Mouse (Mus musculus): ENCODE measurements at regions not wholly inside any gene's neighbourhood (a gene's known extent, or its start where the extent isn't known, plus 50 kb on each side); places are given as distances from the start of the nearest gene placed in this dataset.

DNA sequence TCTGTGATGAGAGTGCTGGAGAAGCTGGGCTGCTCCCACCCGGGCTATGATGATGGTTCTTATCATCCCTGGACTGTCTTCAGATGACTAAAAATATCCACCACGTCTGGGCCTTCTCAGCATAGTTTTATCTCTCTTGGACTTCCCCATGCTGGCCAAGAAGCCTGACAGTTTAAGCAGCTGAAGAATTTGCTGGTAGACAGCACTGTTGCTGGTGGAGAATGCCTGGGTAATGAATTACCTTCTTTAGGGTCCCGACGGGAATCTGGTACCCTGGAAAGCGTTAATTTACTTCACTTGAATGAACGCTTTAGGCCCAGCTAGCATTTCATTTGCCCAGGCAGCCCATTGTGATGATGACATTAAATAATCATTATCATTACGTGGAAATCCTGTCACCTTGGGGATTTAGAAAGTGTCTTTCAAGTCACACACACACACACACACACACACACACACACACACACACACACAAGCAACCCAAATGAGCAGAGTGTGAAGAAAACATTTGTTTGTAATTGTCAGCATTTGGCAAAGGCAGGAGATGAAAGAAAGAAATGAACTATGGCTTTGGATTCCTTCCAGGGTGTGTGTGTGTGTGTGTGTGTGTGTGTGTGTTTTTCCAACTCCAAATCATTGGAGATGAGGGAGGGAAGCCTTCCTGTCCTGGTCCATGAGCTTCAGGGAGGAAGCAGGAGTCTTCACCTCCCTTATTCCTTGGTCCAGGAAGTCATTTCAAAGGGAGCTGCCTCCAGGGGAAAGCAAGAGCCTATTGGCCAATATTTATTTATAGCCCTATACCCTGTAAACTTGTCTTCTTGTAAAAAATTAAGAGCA is 117.3 kb upstream of the Slc30a5 start:
- Histone ChIP-seq H3K4me3 (replicated peaks) (no peak overlapping the region), H3K9ac (replicated peaks) (no peak overlapping the region), H3K4me1 (replicated peaks) (peaks cover 15% of the 10 kb centered on the region), H3K4me2 (no peak overlapping the region), H3K27ac (no peak overlapping the region), H3K9me3 (no peaks in the 10 kb centered on the region), H3K27me3 (no peaks in the 10 kb centered on the region), H3K36me3 (no peaks in the 10 kb centered on the region)
- ATAC-seq (ENCODE audit: insufficient number of reproducible peaks, insufficient read depth, low FRiP score, low TSS enrichment, low read depth), result no peak
- WGBS, result 34% methylated on average over 7 of the region's 7 CpGs

DNA sequence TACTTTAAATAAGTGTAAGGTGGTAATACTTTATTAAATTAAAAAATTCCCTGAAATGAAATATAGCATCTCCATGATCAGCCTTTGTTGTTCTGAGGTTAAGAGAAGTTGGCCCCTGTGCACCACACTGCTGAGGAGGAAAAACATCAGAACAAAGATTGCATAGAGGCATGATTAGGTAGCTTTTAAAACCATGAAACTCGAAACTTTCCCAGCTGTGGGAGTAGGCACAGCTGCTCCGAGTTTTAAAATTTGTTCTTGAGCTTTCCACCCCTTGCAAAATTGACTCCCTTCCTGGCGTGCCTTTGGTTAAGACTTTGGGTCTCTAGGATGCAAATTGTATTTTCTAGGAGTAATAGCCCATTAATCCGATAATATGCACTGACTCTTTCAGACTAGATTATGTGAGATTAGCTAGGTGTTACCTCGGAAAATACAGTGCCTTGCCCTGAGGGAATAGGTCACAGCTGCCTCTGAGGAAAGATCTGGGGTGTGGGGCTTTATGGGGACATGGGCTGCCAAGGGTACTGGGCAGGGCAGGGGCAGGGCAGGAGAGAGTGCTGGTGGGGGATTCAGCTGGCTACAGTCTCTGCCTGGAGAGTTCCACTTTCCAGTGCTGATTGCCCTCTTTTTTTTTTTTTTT is 110.1 kb upstream of the Slc30a5 start:
- H3K4me3 ChIP-seq (replicated peaks), result no peak overlapping the region
- H3K4me2 ChIP-seq, result no peak overlapping the region
- H3K27ac ChIP-seq, result peak overlapping the region; percentile 85
- H3K36me3 ChIP-seq, result no peaks in the 10 kb centered on the region
- H3K4me1 ChIP-seq (replicated peaks), result peaks cover 13% of the 10 kb centered on the region
- H3K9me3 ChIP-seq, result no peaks in the 10 kb centered on the region
- peaks cover 5% of the 10 kb centered on the region; the same call in 1 of the 2 replicates for H3K27me3 ChIP-seq
- 7% methylated on average over 5 of the region's 5 CpGs for WGBS
- ATAC-seq (ENCODE audit: insufficient number of reproducible peaks, insufficient read depth, low FRiP score, low TSS enrichment, low read depth), result peak; percentile 91
- H3K9ac ChIP-seq (replicated peaks), result no peak overlapping the region

DNA sequence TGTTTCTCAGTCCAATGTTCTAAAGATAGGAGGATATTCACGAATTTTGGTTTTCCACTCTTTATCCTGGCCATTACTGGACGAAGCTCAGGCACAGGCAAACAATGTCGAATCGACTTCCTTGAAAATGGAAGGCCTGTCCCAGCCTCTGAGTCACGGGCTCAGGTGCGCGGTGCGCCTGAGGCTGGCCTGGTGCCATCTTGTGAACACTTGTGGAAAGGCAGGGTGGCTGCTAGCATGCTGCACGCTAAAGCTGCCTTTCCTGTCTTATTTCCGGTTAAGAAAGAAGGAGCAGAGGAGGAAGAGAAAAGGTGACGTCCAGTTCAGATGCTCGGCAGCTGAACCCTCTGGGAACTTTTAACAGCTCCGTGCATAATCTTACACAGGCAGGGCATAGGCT is 107.6 kb upstream of the Slc30a5 start:
- H3K27ac ChIP-seq, result no peak overlapping the region
- H3K4me2 ChIP-seq, result no peak overlapping the region
- peaks cover 5% of the 10 kb centered on the region; the same call in 1 of the 2 replicates for H3K27me3 ChIP-seq
- H3K4me1 ChIP-seq (replicated peaks), result peaks cover 13% of the 10 kb centered on the region
- no peak for ATAC-seq (ENCODE audit: insufficient number of reproducible peaks, insufficient read depth, low FRiP score, low TSS enrichment, low read depth)
- WGBS, result 75% methylated on average over 13 of the region's 13 CpGs
- no peak overlapping the region for H3K4me3 ChIP-seq (replicated peaks)
- no peaks in the 10 kb centered on the region for H3K9me3 ChIP-seq
- no peak overlapping the region for H3K9ac ChIP-seq (replicated peaks)
- H3K36me3 ChIP-seq, result no peaks in the 10 kb centered on the region

DNA sequence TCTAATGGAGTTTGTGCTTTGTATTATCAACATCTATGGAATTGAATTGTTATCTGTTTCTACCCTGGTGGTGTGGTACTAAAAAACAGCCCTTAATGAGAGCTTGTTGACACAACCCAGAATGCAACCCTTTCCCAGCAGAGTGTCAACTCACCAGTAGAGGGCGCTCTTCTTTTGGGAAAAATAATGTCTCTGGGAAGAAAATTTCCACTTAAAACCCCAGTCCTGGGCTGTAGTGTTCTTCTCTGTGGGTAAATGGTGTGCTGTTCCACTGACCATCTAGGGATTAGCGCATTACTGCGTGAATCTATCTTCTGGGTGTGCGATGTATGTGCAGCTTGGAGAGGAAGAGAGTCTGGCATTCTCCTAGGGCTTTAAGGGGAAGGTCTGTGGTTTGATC is 106.5 kb upstream of the Slc30a5 start:
- Histone ChIP-seq H3K4me3 (replicated peaks) (no peak overlapping the region), H3K27me3 (peaks cover 3% of the 10 kb centered on the region; the same call in 1 of the 2 replicates), H3K27ac (no peak overlapping the region), H3K9ac (replicated peaks) (no peak overlapping the region), H3K9me3 (no peaks in the 10 kb centered on the region), H3K4me2 (no peak overlapping the region), H3K4me1 (replicated peaks) (peaks cover 13% of the 10 kb centered on the region), H3K36me3 (no peaks in the 10 kb centered on the region)
- WGBS, result 36% methylated on average over 4 of the region's 4 CpGs
- ATAC-seq (ENCODE audit: insufficient number of reproducible peaks, insufficient read depth, low FRiP score, low TSS enrichment, low read depth), result no peak

DNA sequence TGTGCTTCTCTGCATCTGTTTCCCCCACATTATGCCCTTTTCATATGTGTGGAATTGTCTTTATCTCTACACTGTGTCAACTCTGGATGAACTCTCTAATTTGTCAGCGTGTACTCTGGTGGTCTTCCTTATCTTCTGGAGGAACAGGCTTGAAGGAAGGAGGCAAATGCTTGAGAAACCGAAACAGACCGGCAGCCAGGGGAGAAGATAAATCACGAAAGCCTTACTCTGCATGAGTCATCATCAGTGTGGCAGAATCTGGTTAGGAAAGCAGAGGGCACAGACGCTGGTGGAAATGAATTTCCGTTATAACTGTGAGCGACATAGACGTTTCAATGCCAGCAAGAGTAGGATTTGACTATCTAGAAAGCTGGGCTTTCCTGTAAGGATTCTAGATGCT is 100.0 kb upstream of the Slc30a5 start:
- no peak overlapping the region for H3K27ac ChIP-seq
- WGBS, result 91% methylated on average over 8 of the region's 8 CpGs
- no peaks in the 10 kb centered on the region for H3K36me3 ChIP-seq
- no peak overlapping the region for H3K4me2 ChIP-seq
- H3K27me3 ChIP-seq, result no peaks in the 10 kb centered on the region
- no peak overlapping the region for H3K4me3 ChIP-seq (replicated peaks)
- no peak overlapping the region for H3K9ac ChIP-seq (replicated peaks)
- no peak for ATAC-seq (ENCODE audit: insufficient number of reproducible peaks, insufficient read depth, low FRiP score, low TSS enrichment, low read depth)
- H3K9me3 ChIP-seq, result 0 out of 2 replicates have a peak, but pooled peaks cover 4% of the 10 kb centered on the region
- H3K4me1 ChIP-seq (replicated peaks), result no peaks in the 10 kb centered on the region

DNA sequence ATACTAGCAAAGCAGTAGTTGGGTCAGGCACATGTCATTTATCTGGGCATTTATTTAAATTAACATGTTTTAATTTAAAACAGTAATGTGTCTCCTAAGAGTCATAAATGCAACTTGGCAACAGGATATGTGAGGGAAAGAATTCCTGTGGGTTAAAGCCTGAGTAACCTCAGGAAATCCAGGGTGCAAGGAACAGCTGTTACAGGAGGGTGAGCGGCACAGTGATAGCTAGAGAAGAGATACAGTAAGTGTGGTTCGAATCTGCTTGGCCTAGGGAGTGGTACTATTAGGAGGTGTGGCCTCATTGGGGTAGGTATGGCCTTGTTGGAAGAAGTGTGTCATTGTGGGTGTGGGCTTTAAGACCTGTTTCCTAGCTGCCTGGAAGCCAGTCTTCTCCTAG is 66.3 kb upstream of the Slc30a5 start:
- 85% methylated on average over 2 of the region's 2 CpGs for WGBS
- Histone ChIP-seq H3K4me1 (replicated peaks) (no peaks in the 10 kb centered on the region), H3K27me3 (no peaks in the 10 kb centered on the region), H3K4me3 (replicated peaks) (no peak overlapping the region), H3K36me3 (no peaks in the 10 kb centered on the region), H3K4me2 (no peak overlapping the region), H3K9ac (replicated peaks) (no peak overlapping the region), H3K27ac (no peak overlapping the region), H3K9me3 (no peaks in the 10 kb centered on the region)
- ATAC-seq (ENCODE audit: insufficient number of reproducible peaks, insufficient read depth, low FRiP score, low TSS enrichment, low read depth), result no peak

DNA sequence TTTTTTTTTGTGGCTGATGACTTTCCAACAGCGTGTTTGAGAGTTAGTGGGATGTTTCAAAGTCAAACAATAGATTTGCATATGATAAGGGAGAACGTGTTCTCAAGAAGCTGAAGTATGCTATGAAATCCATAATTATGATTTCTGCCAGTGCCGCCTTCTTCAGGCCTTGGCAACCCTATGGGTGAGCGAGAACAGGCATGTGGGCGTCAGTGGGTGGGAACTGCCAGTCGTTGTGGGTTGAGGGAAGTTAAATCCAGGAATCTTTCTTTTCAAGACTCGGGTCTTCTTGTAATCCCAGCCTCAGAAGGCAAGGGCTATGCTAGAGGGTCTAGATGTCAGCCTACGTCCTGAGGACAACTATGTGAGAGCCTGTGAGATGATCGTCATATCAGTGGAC is 60.6 kb upstream of the Slc30a5 start:
- 91% methylated on average over 9 of the region's 9 CpGs for WGBS
- Histone ChIP-seq H3K36me3 (no peaks in the 10 kb centered on the region), H3K4me3 (replicated peaks) (no peak overlapping the region), H3K4me2 (no peak overlapping the region), H3K27me3 (peaks cover 16% of the 10 kb centered on the region), H3K4me1 (replicated peaks) (peaks cover 9% of the 10 kb centered on the region; the same call in 1 of the 2 replicates), H3K27ac (no peak overlapping the region), H3K9me3 (no peaks in the 10 kb centered on the region), H3K9ac (replicated peaks) (no peak overlapping the region)
- ATAC-seq (ENCODE audit: insufficient number of reproducible peaks, insufficient read depth, low FRiP score, low TSS enrichment, low read depth), result no peak

DNA sequence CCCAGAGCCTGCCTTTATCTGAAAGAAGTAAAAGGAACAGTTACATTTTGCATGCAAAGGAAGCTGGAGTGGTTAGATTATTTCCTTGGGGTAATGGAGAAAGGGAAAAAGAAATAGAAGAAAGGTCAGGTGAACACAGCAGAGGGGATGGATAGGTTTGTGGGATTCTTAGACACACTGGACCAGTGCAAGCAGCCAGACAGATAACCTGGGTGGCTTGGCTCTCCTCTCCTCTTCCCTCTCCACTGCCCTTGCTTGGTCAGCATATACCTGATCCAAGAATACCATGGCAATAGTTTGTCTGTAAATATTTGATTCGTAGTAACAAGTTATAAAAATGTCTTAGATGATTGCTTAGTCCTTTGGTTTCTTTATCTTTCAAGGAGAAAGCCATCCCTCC is 59.9 kb upstream of the Slc30a5 start:
- H3K36me3 ChIP-seq, result no peaks in the 10 kb centered on the region
- no peak overlapping the region for H3K4me2 ChIP-seq
- 63% methylated on average over 1 of the region's 1 CpGs for WGBS
- peaks cover 16% of the 10 kb centered on the region for H3K27me3 ChIP-seq
- no peak for ATAC-seq (ENCODE audit: insufficient number of reproducible peaks, insufficient read depth, low FRiP score, low TSS enrichment, low read depth)
- peaks cover 9% of the 10 kb centered on the region; the same call in 1 of the 2 replicates for H3K4me1 ChIP-seq (replicated peaks)
- no peaks in the 10 kb centered on the region for H3K9me3 ChIP-seq
- H3K9ac ChIP-seq (replicated peaks), result no peak overlapping the region
- H3K4me3 ChIP-seq (replicated peaks), result no peak overlapping the region
- H3K27ac ChIP-seq, result no peak overlapping the region

DNA sequence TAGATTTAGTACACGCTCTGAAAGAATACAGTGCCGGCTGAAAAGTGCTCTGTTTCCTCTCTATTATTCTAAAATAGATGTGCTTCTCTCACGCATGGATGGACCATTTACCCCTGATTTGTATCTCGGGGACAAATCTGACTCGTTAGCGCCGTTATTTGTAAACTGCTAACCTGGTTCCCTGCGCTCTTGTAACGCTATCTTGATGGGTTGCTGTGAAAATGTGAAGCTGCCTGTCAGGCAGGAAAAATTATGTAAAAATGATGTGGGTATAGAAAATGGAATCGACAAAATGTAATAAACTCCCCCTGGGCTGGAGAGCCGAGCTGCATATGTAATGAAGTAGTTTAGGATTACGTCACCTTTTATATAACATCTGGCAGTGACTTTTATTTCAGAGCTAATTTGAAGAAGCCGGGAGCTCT is 59.4 kb upstream of the Slc30a5 start:
- Histone ChIP-seq H3K9ac (replicated peaks) (no peak overlapping the region), H3K9me3 (no peaks in the 10 kb centered on the region), H3K4me2 (peak overlapping the region; percentile 43), H3K36me3 (no peaks in the 10 kb centered on the region), H3K27ac (no peak overlapping the region), H3K27me3 (peaks cover 16% of the 10 kb centered on the region), H3K4me1 (replicated peaks) (peaks cover 9% of the 10 kb centered on the region; the same call in 1 of the 2 replicates), H3K4me3 (replicated peaks) (no peak overlapping the region)
- no peak for ATAC-seq (ENCODE audit: insufficient number of reproducible peaks, insufficient read depth, low FRiP score, low TSS enrichment, low read depth)
- 33% methylated on average over 13 of the region's 13 CpGs for WGBS

DNA sequence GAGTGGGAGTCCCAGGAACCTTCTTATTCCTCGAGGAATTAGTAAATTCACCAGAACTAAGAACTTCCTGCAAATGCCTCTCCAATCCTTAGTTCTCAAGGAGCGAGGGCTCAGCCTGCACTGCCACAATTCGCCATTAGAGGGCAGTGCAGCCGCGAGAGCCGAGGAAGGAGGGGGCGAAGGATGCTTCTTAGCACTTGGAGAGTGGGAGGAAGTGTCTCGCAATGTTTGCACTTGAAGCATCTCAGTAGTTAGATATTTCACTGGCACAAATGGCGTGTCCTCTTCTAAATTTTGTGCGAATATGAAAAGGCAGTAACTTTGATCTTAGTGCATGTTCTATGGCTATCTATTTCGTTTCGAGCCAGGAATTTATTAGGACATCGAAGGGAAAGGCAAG is 59.0 kb upstream of the Slc30a5 start:
- Histone ChIP-seq H3K4me3 (replicated peaks) (no peak overlapping the region), H3K4me2 (peak overlapping the region; percentile 43), H3K36me3 (no peaks in the 10 kb centered on the region), H3K9me3 (no peaks in the 10 kb centered on the region), H3K4me1 (replicated peaks) (peaks cover 9% of the 10 kb centered on the region; the same call in 1 of the 2 replicates), H3K9ac (replicated peaks) (no peak overlapping the region), H3K27ac (no peak overlapping the region), H3K27me3 (peaks cover 16% of the 10 kb centered on the region)
- WGBS, result 18% methylated on average over 13 of the region's 13 CpGs
- no peak for ATAC-seq (ENCODE audit: insufficient number of reproducible peaks, insufficient read depth, low FRiP score, low TSS enrichment, low read depth)

DNA sequence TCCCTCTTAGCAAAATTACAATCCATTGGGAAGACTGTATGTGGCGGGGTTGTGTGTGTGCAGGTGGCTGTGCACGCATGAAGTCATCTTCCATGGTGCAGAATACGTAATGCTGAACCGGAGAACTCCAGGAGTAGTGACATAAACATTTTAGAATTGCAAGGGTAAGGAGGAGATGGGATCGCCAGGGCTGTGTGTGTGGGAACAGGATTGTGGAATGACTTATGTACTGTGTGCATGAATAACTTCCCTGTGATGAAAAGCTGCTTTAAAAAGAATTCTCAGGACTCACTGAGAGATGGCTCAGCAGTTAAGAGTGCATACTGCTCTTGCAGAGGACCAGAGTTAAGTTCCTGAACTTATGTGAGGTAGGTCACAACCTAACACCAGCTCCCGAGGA is 57.2 kb upstream of the Slc30a5 start:
- ATAC-seq (ENCODE audit: insufficient number of reproducible peaks, insufficient read depth, low FRiP score, low TSS enrichment, low read depth), result no peak
- 79% methylated on average over 6 of the region's 6 CpGs for WGBS

More for the DNA sequence above, 57.2 kb upstream of the Slc30a5 start:
- no peak overlapping the region for H3K4me3 ChIP-seq (replicated peaks)
- H3K9me3 ChIP-seq, result no peaks in the 10 kb centered on the region
- H3K27ac ChIP-seq, result no peak overlapping the region
- H3K9ac ChIP-seq (replicated peaks), result no peak overlapping the region
- H3K4me1 ChIP-seq (replicated peaks), result peaks cover 9% of the 10 kb centered on the region; the same call in 1 of the 2 replicates
- no peak overlapping the region for H3K4me2 ChIP-seq
- no peaks in the 10 kb centered on the region for H3K36me3 ChIP-seq
- H3K27me3 ChIP-seq, result peaks cover 16% of the 10 kb centered on the region
